Mouse (Mus musculus): Measurements from ENCODE around the gene Sesn3. TPM values are rescaled to one million over a fixed set of nuclear protein-coding genes. Genes with fewer than 3 reads are reported as not detected.
A peak's percentile ranks its signal among the peaks of the same experiment; 100 is the strongest.

The Sesn3 gene
- total and polyA plus RNA-seq, 2 experiments: 4.2 to 14.9 TPM

DNA sequence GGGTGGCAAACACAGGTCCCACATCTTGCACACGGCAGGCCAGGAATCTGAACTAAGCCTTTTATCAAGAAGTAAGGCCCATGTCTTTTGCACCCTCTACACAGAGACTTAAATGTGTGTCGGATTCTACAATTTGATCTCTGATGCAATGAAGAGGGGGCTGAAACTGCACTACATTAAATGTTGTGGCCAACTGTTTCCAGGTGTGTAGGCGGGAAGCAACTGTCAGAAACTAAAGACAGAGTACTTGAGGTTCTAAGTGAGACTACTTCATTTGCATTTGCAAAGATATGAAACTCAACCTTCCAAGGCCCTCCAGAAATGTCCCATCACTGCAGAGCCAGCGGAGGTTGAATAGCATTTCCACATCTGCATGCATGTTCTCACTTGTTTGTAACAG is 101.3 kb downstream of the Sesn3 start:
- 95% methylated on average over 4 of the region's 4 CpGs for WGBS
- Histone ChIP-seq H3K4me1 (ENCODE audit: control insufficient read depth, insufficient read depth, low read length) (0 out of 2 replicates have a peak, but pooled peaks cover 4% of the 10 kb centered on the region), H3K27me3 (ENCODE audit: control insufficient read depth, insufficient read depth, low read length) (no peaks in the 10 kb centered on the region), H3K79me2 (ENCODE audit: control insufficient read depth, insufficient read depth, low read length) (no peaks in the 10 kb centered on the region), H3K27ac (replicated peaks; ENCODE audit: insufficient read depth, low read depth, low read length) (no peak overlapping the region), H3K4me3 (ENCODE audit: insufficient read depth, low read depth, low read length) (no peak overlapping the region), H3K9ac (ENCODE audit: low read depth, low read length) (no peak overlapping the region), H3K36me3 (ENCODE audit: control insufficient read depth, insufficient read depth, low read length) (no peaks in the 10 kb centered on the region)
- no peak for DNase-seq (ENCODE audit: extremely low read depth, low read depth, low spot score)
- TF ChIP-seq CTCF (IDR thresholded peaks at IDR 0.05; ENCODE audit: low read depth, low read length): no peak

DNA sequence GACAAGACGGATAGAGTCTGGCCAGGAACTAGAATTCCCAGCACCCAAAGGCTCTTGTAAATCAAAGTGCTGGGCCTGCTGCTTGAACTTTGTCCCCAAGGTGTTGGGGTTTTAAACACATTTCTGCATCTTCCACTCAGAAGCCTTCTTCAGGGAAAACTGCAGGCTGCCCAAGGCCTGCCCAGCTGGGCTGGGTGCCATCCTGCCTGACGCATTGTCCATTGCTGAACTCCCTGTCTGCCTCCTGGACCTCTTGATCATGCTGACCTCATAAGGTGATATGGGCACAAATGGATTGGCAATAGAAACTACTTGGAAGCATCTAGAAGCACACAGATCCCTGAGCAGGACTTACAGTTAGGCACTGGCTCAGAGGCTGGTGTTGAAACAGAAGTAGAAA is 103.3 kb downstream of the Sesn3 start:
- 0 out of 2 replicates have a peak, but pooled peaks cover 4% of the 10 kb centered on the region for H3K4me1 ChIP-seq (ENCODE audit: control insufficient read depth, insufficient read depth, low read length)
- no peak overlapping the region for H3K27ac ChIP-seq (replicated peaks; ENCODE audit: insufficient read depth, low read depth, low read length)
- no peak overlapping the region for H3K4me3 ChIP-seq (ENCODE audit: insufficient read depth, low read depth, low read length)
- H3K36me3 ChIP-seq (ENCODE audit: control insufficient read depth, insufficient read depth, low read length): no peaks in the 10 kb centered on the region
- no peak overlapping the region for H3K9ac ChIP-seq (ENCODE audit: low read depth, low read length)
- TF ChIP-seq POLR2A (IDR thresholded peaks at IDR 0.05; ENCODE audit: extremely low read depth, insufficient read depth, low read length) (no peak), CTCF (IDR thresholded peaks at IDR 0.05; ENCODE audit: low read depth, low read length) (no peak)
- WGBS: 67% methylated on average over 2 of the region's 2 CpGs
- no peaks in the 10 kb centered on the region for H3K27me3 ChIP-seq (ENCODE audit: control insufficient read depth, insufficient read depth, low read length)
- DNase-seq (ENCODE audit: extremely low read depth, low read depth, low spot score): no peak
- H3K79me2 ChIP-seq (ENCODE audit: control insufficient read depth, insufficient read depth, low read length): no peaks in the 10 kb centered on the region

DNA sequence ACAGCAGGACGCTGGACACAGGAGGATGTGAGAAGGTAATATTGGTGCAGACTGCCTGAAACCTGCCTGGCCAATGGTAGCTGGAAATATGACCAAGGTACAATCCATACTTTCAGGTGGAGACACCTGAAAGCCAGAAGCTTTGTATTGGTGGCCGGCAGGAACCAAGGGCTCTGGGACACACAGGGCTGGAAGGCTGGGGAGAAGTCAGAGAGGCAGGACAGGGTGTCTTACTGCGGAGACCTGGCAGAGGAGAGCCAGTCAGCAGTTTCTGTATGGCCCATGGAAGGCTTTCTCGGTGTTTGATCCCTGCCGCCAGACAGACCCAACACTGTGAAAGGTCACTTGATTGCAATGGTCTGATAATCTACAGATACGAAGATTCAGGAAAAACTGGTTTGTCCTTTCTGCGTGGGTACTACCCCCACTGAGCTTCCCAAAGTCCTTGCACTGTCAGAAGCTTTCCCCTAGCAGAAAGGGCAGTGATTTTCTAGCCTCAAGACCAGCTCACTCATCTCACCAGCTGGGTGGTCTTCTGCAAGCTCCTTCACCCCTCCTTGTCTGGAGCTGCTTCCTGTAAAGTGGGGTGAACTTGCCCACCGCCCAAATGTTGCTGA is 105.0 kb downstream of the Sesn3 start:
- Histone ChIP-seq H3K27ac (replicated peaks; ENCODE audit: insufficient read depth, low read depth, low read length) (no peak overlapping the region), H3K36me3 (ENCODE audit: control insufficient read depth, insufficient read depth, low read length) (no peaks in the 10 kb centered on the region), H3K4me3 (ENCODE audit: insufficient read depth, low read depth, low read length) (peak overlapping the region; percentile 75), H3K27me3 (ENCODE audit: control insufficient read depth, insufficient read depth, low read length) (no peaks in the 10 kb centered on the region), H3K9ac (ENCODE audit: low read depth, low read length) (peak overlapping the region; percentile 70), H3K4me1 (ENCODE audit: control insufficient read depth, insufficient read depth, low read length) (0 out of 2 replicates have a peak, but pooled peaks cover 4% of the 10 kb centered on the region), H3K79me2 (ENCODE audit: control insufficient read depth, insufficient read depth, low read length) (no peaks in the 10 kb centered on the region)
- no peak for TF ChIP-seq POLR2A (IDR thresholded peaks at IDR 0.05; ENCODE audit: extremely low read depth, insufficient read depth, low read length)
- TF ChIP-seq CTCF (IDR thresholded peaks at IDR 0.05; ENCODE audit: low read depth, low read length): no peak
- WGBS: 29% methylated on average over 8 of the region's 8 CpGs
- no peak for DNase-seq (ENCODE audit: extremely low read depth, low read depth, low spot score)

DNA sequence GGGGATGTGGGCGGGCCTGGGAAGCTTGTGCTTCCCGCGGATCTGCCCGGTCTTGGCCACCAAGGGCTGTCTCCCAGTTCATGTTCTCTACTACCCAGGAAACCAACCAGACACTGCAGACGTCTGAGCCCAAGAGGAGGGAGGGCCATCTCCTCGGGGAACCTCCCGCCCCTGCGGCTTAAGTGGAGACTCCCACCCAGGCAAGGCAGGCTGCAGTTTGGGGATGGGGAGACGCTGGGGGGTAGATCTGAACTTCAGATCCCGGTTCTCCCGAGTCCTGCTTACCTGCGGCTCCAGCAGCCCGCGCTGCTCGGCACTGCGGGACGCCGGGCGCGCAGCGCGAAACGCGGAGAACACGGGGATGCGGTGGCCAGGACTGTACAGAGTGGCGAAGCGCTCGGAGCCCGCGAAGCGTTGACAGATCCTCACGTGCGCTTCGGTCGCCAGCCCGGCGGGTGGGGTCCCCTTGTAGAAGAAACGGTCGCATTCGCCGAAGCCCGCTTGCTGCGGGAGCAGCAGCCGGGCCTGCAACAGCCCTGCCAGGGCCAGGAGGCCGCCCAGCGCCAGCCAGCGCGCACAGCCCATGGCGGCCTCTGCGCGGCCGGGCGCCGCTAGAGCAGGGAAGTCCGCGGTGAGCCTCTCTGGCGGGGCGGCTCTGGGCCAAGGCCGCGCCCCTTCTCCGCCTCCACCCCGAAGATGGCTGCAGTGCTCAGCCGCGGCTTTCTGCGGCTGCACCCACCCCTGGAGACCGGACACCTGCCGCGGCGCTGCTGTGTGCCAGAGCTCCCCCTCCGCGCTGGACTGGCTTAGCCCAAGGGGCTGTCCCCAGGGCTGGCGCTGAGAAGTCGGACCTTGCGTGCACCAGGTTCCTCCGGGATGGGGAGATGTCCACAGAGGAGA is 105.8 kb downstream of the Sesn3 start:
- Histone ChIP-seq H3K27ac (replicated peaks; ENCODE audit: insufficient read depth, low read depth, low read length) (0 out of 2 replicates have a peak overlapping the region, but pooled peaks have one; percentile 4), H3K4me1 (ENCODE audit: control insufficient read depth, insufficient read depth, low read length) (0 out of 2 replicates have a peak, but pooled peaks cover 4% of the 10 kb centered on the region), H3K79me2 (ENCODE audit: control insufficient read depth, insufficient read depth, low read length) (no peaks in the 10 kb centered on the region), H3K36me3 (ENCODE audit: control insufficient read depth, insufficient read depth, low read length) (no peaks in the 10 kb centered on the region), H3K27me3 (ENCODE audit: control insufficient read depth, insufficient read depth, low read length) (no peaks in the 10 kb centered on the region), H3K9ac (ENCODE audit: low read depth, low read length) (peak overlapping the region; percentile 70), H3K4me3 (ENCODE audit: insufficient read depth, low read depth, low read length) (peak overlapping the region; percentile 75)
- no peak for DNase-seq (ENCODE audit: extremely low read depth, low read depth, low spot score)
- WGBS: under 1% methylated on average over 76 of the region's 76 CpGs
- TF ChIP-seq CTCF (IDR thresholded peaks at IDR 0.05; ENCODE audit: low read depth, low read length) (no peak), POLR2A (IDR thresholded peaks at IDR 0.05; ENCODE audit: extremely low read depth, insufficient read depth, low read length) (0 out of 2 replicates have a peak, but pooled peaks have one; percentile 19)

- TF ChIP-seq CTCF (IDR thresholded peaks at IDR 0.05; ENCODE audit: low read depth, low read length): no peak
- TF ChIP-seq POLR2A (IDR thresholded peaks at IDR 0.05; ENCODE audit: extremely low read depth, insufficient read depth, low read length): no peak
- Histone ChIP-seq H3K79me2 (ENCODE audit: control insufficient read depth, insufficient read depth, low read length) (no peaks in the 10 kb centered on the region), H3K4me3 (ENCODE audit: insufficient read depth, low read depth, low read length) (peak within 1 kb of the TSS; percentile 75), H3K36me3 (ENCODE audit: control insufficient read depth, insufficient read depth, low read length) (no peaks in the 10 kb centered on the region), H3K27ac (replicated peaks; ENCODE audit: insufficient read depth, low read depth, low read length) (0 out of 2 replicates have a peak within 1 kb of the TSS, but pooled peaks have one; percentile 4), H3K4me1 (ENCODE audit: control insufficient read depth, insufficient read depth, low read length) (0 out of 2 replicates have a peak, but pooled peaks cover 4% of the 10 kb centered on the region), H3K27me3 (ENCODE audit: control insufficient read depth, insufficient read depth, low read length) (no peaks in the 10 kb centered on the region), H3K9ac (ENCODE audit: low read depth, low read length) (peak within 1 kb of the TSS; percentile 70)
- no peak for DNase-seq (ENCODE audit: extremely low read depth, low read depth, low spot score)
- 19% methylated on average over 8 of the region's 8 CpGs for WGBS
These were observed 106.6 kb downstream of the Sesn3 start, which contains the start of gene Endod1 for GRCm38 (mm10) chr9:14381353-14382055. TSS of gene Endod1 (minus strand) at chr9:14381507.

All from liver, adult 2 months (tissue).